Mouse (Mus musculus): Measurements from ENCODE around the gene Cfap54. TPM values are rescaled to one million over a fixed set of nuclear protein-coding genes. Genes with fewer than 3 reads are reported as not detected.

The Cfap54 gene
- polyA plus RNA-seq, 1 experiment, result 0.44 TPM

- Histone ChIP-seq H3K27me3 (ENCODE audit: control insufficient read depth, insufficient read depth, low read length) (no peaks in the 10 kb centered on the region), H3K4me3 (ENCODE audit: control insufficient read depth, insufficient read depth, low read length) (no peak overlapping the region), H3K4me1 (replicated peaks; ENCODE audit: control insufficient read depth, insufficient read depth, low read length) (no peaks in the 10 kb centered on the region), H3K36me3 (ENCODE audit: control insufficient read depth, insufficient read depth, low read length) (no peaks in the 10 kb centered on the region), H3K27ac (ENCODE audit: control insufficient read depth, insufficient read depth, low read length) (no peak overlapping the region)
- no peak for DNase-seq
- WGBS, result 92% methylated on average over 5 of the region's 5 CpGs
- TF ChIP-seq CTCF (IDR thresholded peaks at IDR 0.05; ENCODE audit: borderline replicate concordance, control insufficient read depth, extremely low read depth, insufficient read depth, low read length, poor library complexity) (no peak), POLR2A (IDR thresholded peaks at IDR 0.05; ENCODE audit: control insufficient read depth, extremely low read depth, insufficient read depth, low read length, poor library complexity) (no peak)
Measured at GRCm38 (mm10) chr10:92816903-92817302, 264.5 kb downstream of the Cfap54 start.

- no peaks in the 10 kb centered on the region for H3K4me1 ChIP-seq (replicated peaks; ENCODE audit: control insufficient read depth, insufficient read depth, low read length)
- no peaks in the 10 kb centered on the region for H3K27me3 ChIP-seq (ENCODE audit: control insufficient read depth, insufficient read depth, low read length)
- H3K36me3 ChIP-seq (ENCODE audit: control insufficient read depth, insufficient read depth, low read length), result no peaks in the 10 kb centered on the region
- no peak overlapping the region for H3K4me3 ChIP-seq (ENCODE audit: control insufficient read depth, insufficient read depth, low read length)
- no peak overlapping the region for H3K27ac ChIP-seq (ENCODE audit: control insufficient read depth, insufficient read depth, low read length)
- TF ChIP-seq CTCF (IDR thresholded peaks at IDR 0.05; ENCODE audit: borderline replicate concordance, control insufficient read depth, extremely low read depth, insufficient read depth, low read length, poor library complexity), result no peak
- TF ChIP-seq POLR2A (IDR thresholded peaks at IDR 0.05; ENCODE audit: control insufficient read depth, extremely low read depth, insufficient read depth, low read length, poor library complexity), result no peak
- WGBS, result 93% methylated on average over 9 of the region's 9 CpGs
- DNase-seq, result no peak
Measured at GRCm38 (mm10) chr10:92810894-92811293, 270.5 kb downstream of the Cfap54 start.

- DNase-seq, result no peak
- Histone ChIP-seq H3K36me3 (ENCODE audit: control insufficient read depth, insufficient read depth, low read length) (no peaks in the 10 kb centered on the region), H3K4me1 (replicated peaks; ENCODE audit: control insufficient read depth, insufficient read depth, low read length) (no peaks in the 10 kb centered on the region), H3K27me3 (ENCODE audit: control insufficient read depth, insufficient read depth, low read length) (no peaks in the 10 kb centered on the region), H3K27ac (ENCODE audit: control insufficient read depth, insufficient read depth, low read length) (no peak overlapping the region), H3K4me3 (ENCODE audit: control insufficient read depth, insufficient read depth, low read length) (no peak overlapping the region)
- TF ChIP-seq CTCF (IDR thresholded peaks at IDR 0.05; ENCODE audit: borderline replicate concordance, control insufficient read depth, extremely low read depth, insufficient read depth, low read length, poor library complexity), result no peak
- TF ChIP-seq POLR2A (IDR thresholded peaks at IDR 0.05; ENCODE audit: control insufficient read depth, extremely low read depth, insufficient read depth, low read length, poor library complexity), result no peak
- WGBS, result 93% methylated on average over 10 of the region's 10 CpGs
Measured at GRCm38 (mm10) chr10:92791908-92792307, 289.5 kb downstream of the Cfap54 start.

- DNase-seq, result no peak
- no peaks in the 10 kb centered on the region for H3K27me3 ChIP-seq (ENCODE audit: control insufficient read depth, insufficient read depth, low read length)
- no peaks in the 10 kb centered on the region for H3K36me3 ChIP-seq (ENCODE audit: control insufficient read depth, insufficient read depth, low read length)
- no peak overlapping the region for H3K27ac ChIP-seq (ENCODE audit: control insufficient read depth, insufficient read depth, low read length)
- no peaks in the 10 kb centered on the region for H3K4me1 ChIP-seq (replicated peaks; ENCODE audit: control insufficient read depth, insufficient read depth, low read length)
- TF ChIP-seq POLR2A (IDR thresholded peaks at IDR 0.05; ENCODE audit: control insufficient read depth, extremely low read depth, insufficient read depth, low read length, poor library complexity) (no peak), CTCF (IDR thresholded peaks at IDR 0.05; ENCODE audit: borderline replicate concordance, control insufficient read depth, extremely low read depth, insufficient read depth, low read length, poor library complexity) (no peak)
- no peak overlapping the region for H3K4me3 ChIP-seq (ENCODE audit: control insufficient read depth, insufficient read depth, low read length)
- WGBS, result 91% methylated on average over 9 of the region's 9 CpGs
Measured at GRCm38 (mm10) chr10:92791531-92791900, 289.9 kb downstream of the Cfap54 start.

- no peak overlapping the region for H3K4me3 ChIP-seq (ENCODE audit: control insufficient read depth, insufficient read depth, low read length)
- H3K27ac ChIP-seq (ENCODE audit: control insufficient read depth, insufficient read depth, low read length), result no peak overlapping the region
- TF ChIP-seq CTCF (IDR thresholded peaks at IDR 0.05; ENCODE audit: borderline replicate concordance, control insufficient read depth, extremely low read depth, insufficient read depth, low read length, poor library complexity), result no peak
- TF ChIP-seq POLR2A (IDR thresholded peaks at IDR 0.05; ENCODE audit: control insufficient read depth, extremely low read depth, insufficient read depth, low read length, poor library complexity), result no peak
- no peaks in the 10 kb centered on the region for H3K4me1 ChIP-seq (replicated peaks; ENCODE audit: control insufficient read depth, insufficient read depth, low read length)
- 66% methylated on average over 7 of the region's 7 CpGs for WGBS
- H3K36me3 ChIP-seq (ENCODE audit: control insufficient read depth, insufficient read depth, low read length), result no peaks in the 10 kb centered on the region
- no peak for DNase-seq
- H3K27me3 ChIP-seq (ENCODE audit: control insufficient read depth, insufficient read depth, low read length), result no peaks in the 10 kb centered on the region
Measured at GRCm38 (mm10) chr10:92790893-92791530, 290.4 kb downstream of the Cfap54 start.

GRCm38 (mm10) chr10:92790247-92790646 is 291.2 kb downstream of the Cfap54 start:
- H3K4me1 ChIP-seq (replicated peaks; ENCODE audit: control insufficient read depth, insufficient read depth, low read length), result no peaks in the 10 kb centered on the region
- H3K4me3 ChIP-seq (ENCODE audit: control insufficient read depth, insufficient read depth, low read length), result no peak overlapping the region
- TF ChIP-seq CTCF (IDR thresholded peaks at IDR 0.05; ENCODE audit: borderline replicate concordance, control insufficient read depth, extremely low read depth, insufficient read depth, low read length, poor library complexity) (no peak), POLR2A (IDR thresholded peaks at IDR 0.05; ENCODE audit: control insufficient read depth, extremely low read depth, insufficient read depth, low read length, poor library complexity) (no peak)
- 84% methylated on average over 2 of the region's 2 CpGs for WGBS
- DNase-seq, result no peak
- H3K27ac ChIP-seq (ENCODE audit: control insufficient read depth, insufficient read depth, low read length), result no peak overlapping the region
- no peaks in the 10 kb centered on the region for H3K27me3 ChIP-seq (ENCODE audit: control insufficient read depth, insufficient read depth, low read length)
- H3K36me3 ChIP-seq (ENCODE audit: control insufficient read depth, insufficient read depth, low read length), result no peaks in the 10 kb centered on the region
